Mouse (Mus musculus): Measurements from ENCODE around the gene Arpc3. TPM values are rescaled to one million over a fixed set of nuclear protein-coding genes. Genes with fewer than 3 reads are reported as not detected.
A peak's percentile ranks its signal among the peaks of the same experiment; 100 is the strongest.
"Not testable (repeated sequence)": the region's sequence is repeated elsewhere in the genome, so short reads cannot be mapped to it uniquely, and the experiment has no call there.

Arpc3 gene
- polyA plus RNA-seq, 1 experiment from 2014 or later, result 51.8 TPM

DNA sequence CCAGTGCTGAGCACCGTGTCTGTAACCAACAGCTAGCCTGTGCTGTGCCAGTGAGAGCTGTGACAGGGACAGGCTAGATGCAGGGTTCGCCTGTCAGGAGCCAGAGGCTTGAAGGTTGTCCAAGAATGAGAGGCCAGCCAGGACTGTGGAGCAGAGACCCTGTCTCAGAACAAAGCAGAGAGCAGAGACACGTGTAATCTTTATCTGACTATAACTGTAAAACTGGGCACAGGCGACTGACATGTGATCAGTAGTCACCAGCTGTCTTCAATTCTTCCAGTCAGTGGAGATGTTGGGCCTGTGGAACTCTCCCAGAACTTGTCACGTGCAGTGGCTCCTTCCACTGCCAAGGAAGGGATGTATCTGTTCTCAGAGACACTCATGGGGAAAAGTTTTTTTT, 11.1 kb downstream of the Arpc3 start:
- Histone ChIP-seq H3K36me3 (ENCODE audit: control insufficient read depth, insufficient read depth, low read length) (peaks cover 88% of the 10 kb centered on the region), H3K9me3 (ENCODE audit: control insufficient read depth, low read length) (peaks cover 5% of the 10 kb centered on the region; the same call in 1 of the 2 replicates), H3K9ac (ENCODE audit: low read depth, low read length) (no peak overlapping the region), H3K27ac (replicated peaks; ENCODE audit: low read depth, low read length) (no peak overlapping the region), H3K4me1 (ENCODE audit: control insufficient read depth, insufficient read depth, low read length) (no peaks in the 10 kb centered on the region), H3K4me2 (ENCODE audit: low read depth, low read length) (no peak overlapping the region), H3K27me3 (replicated peaks; ENCODE audit: control insufficient read depth, insufficient read depth, low read length) (no peaks in the 10 kb centered on the region), H3K4me3 (ENCODE audit: low read depth, low read length) (no peak overlapping the region)
- 84% methylated on average over 5 of the region's 5 CpGs for WGBS
- DNase-seq (ENCODE audit: low spot score) (peak; percentile 4), ATAC-seq (ENCODE audit: low read depth) (no peak)

DNA sequence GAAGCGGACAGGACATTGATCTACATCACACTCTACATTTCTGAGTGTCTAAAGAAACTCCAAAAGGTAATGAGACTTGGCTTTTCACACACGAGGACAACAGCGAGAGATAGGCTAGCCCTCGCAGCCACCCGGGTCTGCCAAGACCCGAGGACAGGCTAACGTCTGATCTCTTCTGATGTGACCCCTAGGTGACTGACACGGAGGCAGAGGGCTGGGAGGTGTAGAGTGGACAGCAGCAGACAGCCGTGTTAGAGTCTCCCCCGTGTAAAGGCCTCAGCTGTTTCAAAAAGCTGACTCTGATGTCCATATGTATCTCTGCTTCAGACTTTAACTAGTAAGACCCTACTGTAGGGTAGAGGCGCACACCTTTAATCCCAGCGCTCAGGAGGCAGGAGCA, 11.7 kb downstream of the Arpc3 start:
- DNase-seq (ENCODE audit: low spot score) (no peak), ATAC-seq (ENCODE audit: low read depth) (no peak)
- H3K27ac ChIP-seq (replicated peaks; ENCODE audit: low read depth, low read length), result no peak overlapping the region
- no peaks in the 10 kb centered on the region for H3K4me1 ChIP-seq (ENCODE audit: control insufficient read depth, insufficient read depth, low read length)
- no peaks in the 10 kb centered on the region for H3K27me3 ChIP-seq (replicated peaks; ENCODE audit: control insufficient read depth, insufficient read depth, low read length)
- no peak overlapping the region for H3K4me2 ChIP-seq (ENCODE audit: low read depth, low read length)
- H3K9ac ChIP-seq (ENCODE audit: low read depth, low read length), result no peak overlapping the region
- WGBS, result 91% methylated on average over 12 of the region's 12 CpGs
- peaks cover 83% of the 10 kb centered on the region for H3K36me3 ChIP-seq (ENCODE audit: control insufficient read depth, insufficient read depth, low read length)
- no peak overlapping the region for H3K4me3 ChIP-seq (ENCODE audit: low read depth, low read length)
- peaks cover 5% of the 10 kb centered on the region; the same call in 1 of the 2 replicates for H3K9me3 ChIP-seq (ENCODE audit: control insufficient read depth, low read length)

DNA sequence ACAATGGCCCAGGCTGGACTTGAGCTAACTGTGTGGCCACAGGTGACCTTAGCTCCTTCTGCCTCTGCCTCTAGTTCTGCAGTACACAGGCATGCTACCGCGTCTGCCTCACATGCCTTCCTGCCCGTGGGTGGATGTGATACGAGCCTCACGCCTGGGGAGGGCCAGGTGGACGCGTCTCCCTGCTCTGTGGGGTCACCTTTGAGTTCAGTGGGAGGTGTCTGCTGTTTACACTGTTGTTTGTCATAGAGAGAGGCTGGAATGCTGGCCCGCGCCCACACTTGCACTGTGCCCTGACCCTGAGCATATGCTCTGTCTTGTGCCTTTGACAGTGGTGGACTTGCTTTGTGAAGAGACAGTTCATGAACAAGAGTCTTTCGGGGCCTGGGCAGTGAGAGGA, 13.9 kb downstream of the Arpc3 start:
- ATAC-seq (ENCODE audit: low read depth) (no peak), DNase-seq (ENCODE audit: low spot score) (no peak)
- Histone ChIP-seq H3K4me1 (ENCODE audit: control insufficient read depth, insufficient read depth, low read length) (no peaks in the 10 kb centered on the region), H3K27ac (replicated peaks; ENCODE audit: low read depth, low read length) (no peak overlapping the region), H3K27me3 (replicated peaks; ENCODE audit: control insufficient read depth, insufficient read depth, low read length) (no peaks in the 10 kb centered on the region), H3K4me2 (ENCODE audit: low read depth, low read length) (no peak overlapping the region), H3K9me3 (ENCODE audit: control insufficient read depth, low read length) (peaks cover 5% of the 10 kb centered on the region; the same call in 1 of the 2 replicates), H3K36me3 (ENCODE audit: control insufficient read depth, insufficient read depth, low read length) (peaks cover 68% of the 10 kb centered on the region), H3K9ac (ENCODE audit: low read depth, low read length) (no peak overlapping the region), H3K4me3 (ENCODE audit: low read depth, low read length) (no peak overlapping the region)
- 95% methylated on average over 10 of the region's 10 CpGs for WGBS

GRCm38 (mm10) chr5:122409692-122410645, 18.3 kb downstream of the Arpc3 start:
- 91% methylated on average over 19 of the region's 19 CpGs for WGBS
- Histone ChIP-seq H3K36me3 (ENCODE audit: control insufficient read depth, insufficient read depth, low read length) (peaks cover 27% of the 10 kb centered on the region), H3K4me3 (ENCODE audit: low read depth, low read length) (no peak overlapping the region), H3K9ac (ENCODE audit: low read depth, low read length) (no peak overlapping the region), H3K9me3 (ENCODE audit: control insufficient read depth, low read length) (peaks cover 5% of the 10 kb centered on the region; the same call in 1 of the 2 replicates), H3K27me3 (replicated peaks; ENCODE audit: control insufficient read depth, insufficient read depth, low read length) (no peaks in the 10 kb centered on the region), H3K27ac (replicated peaks; ENCODE audit: low read depth, low read length) (no peak overlapping the region), H3K4me1 (ENCODE audit: control insufficient read depth, insufficient read depth, low read length) (no peaks in the 10 kb centered on the region), H3K4me2 (ENCODE audit: low read depth, low read length) (no peak overlapping the region)
- ATAC-seq (ENCODE audit: low read depth) (no peak), DNase-seq (ENCODE audit: low spot score) (no peak)

DNA sequence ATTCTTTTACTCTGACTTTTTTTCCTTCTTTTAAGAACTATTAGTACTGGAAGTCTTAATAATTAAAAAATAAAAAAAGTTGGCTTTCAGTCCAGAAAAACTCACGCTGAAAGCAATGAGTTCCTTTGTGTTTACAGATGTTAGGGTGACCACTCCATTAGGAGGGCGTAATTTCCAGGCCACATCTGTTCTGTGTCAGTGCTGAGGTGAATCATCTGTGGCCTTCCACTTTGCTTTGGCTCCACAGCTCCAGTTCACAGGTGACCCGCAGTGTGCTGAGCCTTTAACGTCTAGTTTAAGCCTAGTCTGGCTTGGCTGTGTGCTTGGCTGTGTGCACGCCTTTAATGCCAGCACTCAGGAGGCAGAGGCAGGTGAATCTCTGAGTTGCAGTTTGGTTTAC, 20.2 kb downstream of the Arpc3 start:
- H3K4me2 ChIP-seq (ENCODE audit: low read depth, low read length), result no peak overlapping the region
- H3K27me3 ChIP-seq (replicated peaks; ENCODE audit: control insufficient read depth, insufficient read depth, low read length), result no peaks in the 10 kb centered on the region
- H3K9me3 ChIP-seq (ENCODE audit: control insufficient read depth, low read length), result no peaks in the 10 kb centered on the region
- ATAC-seq (ENCODE audit: low read depth) (no peak), DNase-seq (ENCODE audit: low spot score) (no peak)
- H3K9ac ChIP-seq (ENCODE audit: low read depth, low read length), result no peak overlapping the region
- WGBS, result 73% methylated on average over 5 of the region's 5 CpGs
- no peaks in the 10 kb centered on the region for H3K4me1 ChIP-seq (ENCODE audit: control insufficient read depth, insufficient read depth, low read length)
- no peak overlapping the region for H3K27ac ChIP-seq (replicated peaks; ENCODE audit: low read depth, low read length)
- H3K36me3 ChIP-seq (ENCODE audit: control insufficient read depth, insufficient read depth, low read length), result peaks cover 8% of the 10 kb centered on the region
- no peak overlapping the region for H3K4me3 ChIP-seq (ENCODE audit: low read depth, low read length)

- H3K27ac ChIP-seq (replicated peaks; ENCODE audit: low read depth, low read length), result no peak overlapping the region; the same call in none of the 2 replicates
- ATAC-seq (ENCODE audit: low read depth) (no peak), DNase-seq (ENCODE audit: low spot score) (peak; percentile 8)
- H3K27me3 ChIP-seq (replicated peaks; ENCODE audit: control insufficient read depth, insufficient read depth, low read length), result no peaks in the 10 kb centered on the region
- no peaks in the 10 kb centered on the region for H3K4me1 ChIP-seq (ENCODE audit: control insufficient read depth, insufficient read depth, low read length)
- H3K9me3 ChIP-seq (ENCODE audit: control insufficient read depth, low read length), result no peaks in the 10 kb centered on the region
- no peak overlapping the region for H3K4me3 ChIP-seq (ENCODE audit: low read depth, low read length)
- WGBS, result 43% methylated on average over 6 of the region's 6 CpGs
- H3K36me3 ChIP-seq (ENCODE audit: control insufficient read depth, insufficient read depth, low read length), result no peaks in the 10 kb centered on the region
- no peak overlapping the region for H3K4me2 ChIP-seq (ENCODE audit: low read depth, low read length)
- no peak overlapping the region for H3K9ac ChIP-seq (ENCODE audit: low read depth, low read length)
These were observed 21.1 kb downstream of the Arpc3 start for GRCm38 (mm10) chr5:122412826-122413225.

DNA sequence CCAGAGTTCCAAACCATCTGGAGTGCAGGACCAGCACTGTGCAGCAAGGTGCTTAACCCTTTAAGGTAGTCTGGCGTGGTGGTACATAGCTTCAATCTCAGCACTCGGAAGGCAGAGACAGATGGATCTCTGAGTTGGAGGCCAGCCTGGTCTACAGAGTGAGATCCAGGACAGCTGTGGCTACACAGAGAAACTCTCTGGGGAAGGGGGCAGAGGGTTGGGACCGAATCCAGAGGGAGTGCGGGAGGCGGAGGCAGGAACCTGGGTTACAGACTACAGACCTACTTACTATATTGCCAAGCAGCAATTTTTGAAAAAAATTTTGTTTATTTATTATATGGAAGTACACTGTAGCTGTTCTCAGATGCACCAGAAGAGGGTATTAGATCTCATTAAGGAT, 22.7 kb downstream of the Arpc3 start:
- no peak overlapping the region for H3K27ac ChIP-seq (replicated peaks; ENCODE audit: low read depth, low read length)
- no peak for ATAC-seq (ENCODE audit: low read depth)
- no peaks in the 10 kb centered on the region for H3K27me3 ChIP-seq (replicated peaks; ENCODE audit: control insufficient read depth, insufficient read depth, low read length)
- H3K9ac ChIP-seq (ENCODE audit: low read depth, low read length), result no peak overlapping the region
- no peaks in the 10 kb centered on the region for H3K4me1 ChIP-seq (ENCODE audit: control insufficient read depth, insufficient read depth, low read length)
- 92% methylated on average over 5 of the region's 5 CpGs for WGBS
- no peak overlapping the region for H3K4me3 ChIP-seq (ENCODE audit: low read depth, low read length)
- no peak for DNase-seq (ENCODE audit: low spot score)
- no peaks in the 10 kb centered on the region for H3K9me3 ChIP-seq (ENCODE audit: control insufficient read depth, low read length)
- no peak overlapping the region for H3K4me2 ChIP-seq (ENCODE audit: low read depth, low read length)
- H3K36me3 ChIP-seq (ENCODE audit: control insufficient read depth, insufficient read depth, low read length), result no peaks in the 10 kb centered on the region

DNA sequence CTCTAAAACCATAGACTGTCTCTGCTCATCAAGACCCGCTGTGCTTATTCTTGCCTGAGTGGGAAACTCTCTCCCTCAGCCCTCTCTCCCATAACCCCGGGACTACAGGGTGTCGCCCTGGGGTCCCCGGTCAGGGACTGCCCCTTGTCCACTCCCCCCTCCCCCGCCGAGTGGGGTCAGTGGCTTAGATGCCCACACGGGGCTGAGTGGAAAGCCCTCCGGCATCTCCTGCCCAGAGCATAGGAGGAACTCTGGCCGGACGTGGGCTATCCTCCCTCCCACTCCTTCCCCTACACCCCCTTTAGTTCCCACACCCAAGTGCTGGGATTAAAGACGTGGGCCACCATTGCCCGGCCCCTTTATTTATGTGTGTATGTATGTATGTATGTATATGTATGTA, 23.8 kb downstream of the Arpc3 start:
- H3K4me2 ChIP-seq (ENCODE audit: low read depth, low read length), result no peak overlapping the region
- WGBS, result 87% methylated on average over 12 of the region's 12 CpGs
- H3K27ac ChIP-seq (replicated peaks; ENCODE audit: low read depth, low read length), result no peak overlapping the region
- H3K9ac ChIP-seq (ENCODE audit: low read depth, low read length), result no peak overlapping the region
- no peak overlapping the region for H3K4me3 ChIP-seq (ENCODE audit: low read depth, low read length)
- no peak for DNase-seq (ENCODE audit: low spot score)
- no peaks in the 10 kb centered on the region for H3K36me3 ChIP-seq (ENCODE audit: control insufficient read depth, insufficient read depth, low read length)
- no peaks in the 10 kb centered on the region for H3K9me3 ChIP-seq (ENCODE audit: control insufficient read depth, low read length)
- no peaks in the 10 kb centered on the region for H3K4me1 ChIP-seq (ENCODE audit: control insufficient read depth, insufficient read depth, low read length)
- ATAC-seq (ENCODE audit: low read depth), result no peak
- H3K27me3 ChIP-seq (replicated peaks; ENCODE audit: control insufficient read depth, insufficient read depth, low read length), result no peaks in the 10 kb centered on the region

DNA sequence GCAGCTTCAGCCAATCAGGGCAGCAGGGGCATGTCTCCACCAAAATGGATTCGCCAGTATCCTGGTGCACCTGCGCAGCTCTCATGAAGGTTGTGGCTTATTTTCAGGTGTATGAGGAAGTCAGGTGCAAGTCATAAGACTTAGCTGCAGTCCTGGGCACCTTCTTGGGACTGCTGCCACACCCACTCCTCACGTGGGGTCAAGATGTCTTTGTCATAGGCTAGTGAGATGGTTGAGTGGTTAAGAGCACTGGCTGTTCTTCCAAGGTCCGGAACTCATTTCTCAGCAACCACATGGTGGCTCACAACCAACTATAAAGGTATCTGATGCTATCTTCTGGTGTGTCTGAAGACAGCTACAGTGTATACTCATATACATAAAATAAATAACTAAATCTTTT, 29.0 kb downstream of the Arpc3 start:
- ATAC-seq (ENCODE audit: low read depth); H3K9ac ChIP-seq (ENCODE audit: low read depth, low read length); H3K4me3 ChIP-seq (ENCODE audit: low read depth, low read length); DNase-seq (ENCODE audit: low spot score); H3K4me2 ChIP-seq (ENCODE audit: low read depth, low read length); H3K27me3 ChIP-seq (replicated peaks; ENCODE audit: control insufficient read depth, insufficient read depth, low read length); H3K4me1 ChIP-seq (ENCODE audit: control insufficient read depth, insufficient read depth, low read length); H3K36me3 ChIP-seq (ENCODE audit: control insufficient read depth, insufficient read depth, low read length); H3K27ac ChIP-seq (replicated peaks; ENCODE audit: low read depth, low read length); H3K9me3 ChIP-seq (ENCODE audit: control insufficient read depth, low read length): not testable (repeated sequence)
- 67% methylated on average over 4 of the region's 4 CpGs for WGBS
